Mouse (Mus musculus): Measurements from ENCODE around the gene Psg16.

The Psg16 gene

DNA sequence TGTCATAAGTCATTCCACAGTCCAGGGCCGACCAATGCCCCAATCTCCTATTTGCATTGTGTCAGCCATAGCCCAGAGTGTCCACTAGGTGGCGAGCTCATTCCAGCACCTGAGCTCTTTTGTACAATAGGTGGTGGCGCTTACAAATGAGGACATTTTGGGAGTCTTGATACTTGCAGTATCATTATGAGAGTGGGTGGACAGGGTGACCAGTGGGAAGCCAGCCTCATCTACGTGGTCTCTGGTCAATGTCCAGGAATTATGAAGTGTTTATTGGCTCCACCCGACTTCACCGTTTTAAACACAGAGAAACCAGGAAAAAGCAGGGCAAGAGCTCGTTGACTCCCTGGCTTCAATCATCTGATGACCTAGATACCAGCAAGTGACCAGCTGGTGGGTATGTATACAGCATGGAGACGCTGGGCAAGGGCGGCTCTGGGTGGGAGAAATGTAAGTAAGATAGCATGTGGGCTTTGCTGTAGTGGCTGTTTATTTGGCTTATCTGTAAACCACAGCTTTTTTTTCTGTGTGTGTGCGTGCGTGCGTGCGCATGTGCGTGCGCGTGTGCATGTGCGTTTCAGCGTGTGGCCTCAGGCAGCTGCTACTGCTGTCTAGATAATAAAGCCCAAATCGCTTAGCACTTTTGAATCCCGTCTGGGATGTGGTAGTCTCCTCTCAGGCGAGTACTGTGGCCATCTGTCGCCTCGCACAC, at the start of gene Psg16:
Psg16 (plus strand) TSS at position 137 of the 712 bp plus-strand sequence.
- peak; percentile 65 to 69 for DNase-seq

DNA sequence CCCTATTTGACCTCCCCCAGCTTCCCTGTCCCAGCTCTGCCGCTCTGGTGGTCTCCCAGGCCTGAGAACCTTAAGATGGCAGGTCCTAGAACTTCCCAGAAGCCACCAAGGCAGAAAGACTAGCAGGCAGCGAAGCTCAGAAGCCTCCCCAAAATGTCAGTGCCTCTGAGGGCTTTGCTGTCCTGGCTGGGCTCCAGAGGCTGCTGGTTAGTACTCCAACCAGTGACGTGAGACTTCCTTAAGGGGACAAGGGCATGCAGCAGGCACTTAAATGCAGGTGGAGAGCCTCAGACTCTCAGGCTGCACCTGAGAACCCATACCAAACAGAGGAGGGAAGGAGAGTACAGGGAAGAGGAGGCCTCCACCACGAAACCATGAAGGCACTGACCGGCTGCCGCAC, 49.7 kb upstream of the Psg16 start:
- DNase-seq = peak; percentile 71 to 78

DNA sequence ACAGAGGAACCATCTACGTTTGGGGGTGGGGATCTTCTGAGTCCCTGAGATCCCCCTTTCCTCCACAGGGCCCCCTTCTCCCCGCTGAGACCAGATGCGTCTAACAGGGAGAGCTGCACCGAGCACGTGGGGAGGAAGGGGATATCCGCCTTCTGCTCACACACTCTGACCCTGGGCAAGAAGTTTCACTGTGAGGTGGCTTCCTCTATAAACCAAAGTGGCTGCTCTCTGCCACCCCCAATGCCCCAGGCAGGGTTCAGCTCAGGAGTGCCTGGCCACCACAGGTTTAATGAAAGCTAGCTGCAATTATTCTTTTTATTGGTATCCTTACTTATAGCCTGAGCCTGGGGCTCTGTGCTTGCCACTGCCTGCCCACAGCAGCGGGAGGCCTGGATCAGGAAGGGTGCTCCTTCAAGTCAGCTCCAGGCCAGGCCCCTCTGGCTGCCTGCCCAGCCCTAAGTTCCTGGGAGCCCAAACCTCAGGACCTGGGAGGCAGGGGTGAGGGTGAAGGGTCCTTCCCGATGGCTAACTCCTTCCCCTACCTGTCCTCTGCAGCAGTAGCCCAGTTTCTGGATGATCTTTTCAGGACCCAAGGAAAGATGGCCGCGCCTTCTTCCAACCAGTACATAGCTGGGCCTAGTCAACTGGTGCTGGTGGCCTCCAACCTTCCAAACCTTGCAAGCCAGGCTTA, 48.9 kb upstream of the Psg16 start:
- peak; percentile 71 to 90 for DNase-seq

DNA sequence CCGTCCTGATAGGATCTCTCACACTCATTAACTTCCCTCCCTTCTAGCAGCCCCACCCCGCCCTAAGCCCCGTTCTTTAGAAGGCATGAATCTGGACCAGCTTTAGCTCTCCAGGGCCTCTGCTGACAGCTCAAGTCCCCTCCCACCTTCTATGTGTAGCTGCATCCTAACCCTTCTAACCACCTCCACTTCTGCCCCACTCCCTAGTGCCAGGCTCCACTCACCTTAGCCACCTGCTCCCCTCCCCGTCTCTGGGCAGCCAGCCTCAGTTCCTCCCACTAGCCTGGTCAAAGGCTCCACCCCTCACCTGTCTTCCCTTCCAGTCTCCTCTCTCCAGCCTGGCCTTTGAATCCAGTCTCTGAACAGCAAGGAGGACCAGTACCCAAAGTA, 48.3 kb upstream of the Psg16 start:
- peak; percentile 49 to 78 for DNase-seq

DNA sequence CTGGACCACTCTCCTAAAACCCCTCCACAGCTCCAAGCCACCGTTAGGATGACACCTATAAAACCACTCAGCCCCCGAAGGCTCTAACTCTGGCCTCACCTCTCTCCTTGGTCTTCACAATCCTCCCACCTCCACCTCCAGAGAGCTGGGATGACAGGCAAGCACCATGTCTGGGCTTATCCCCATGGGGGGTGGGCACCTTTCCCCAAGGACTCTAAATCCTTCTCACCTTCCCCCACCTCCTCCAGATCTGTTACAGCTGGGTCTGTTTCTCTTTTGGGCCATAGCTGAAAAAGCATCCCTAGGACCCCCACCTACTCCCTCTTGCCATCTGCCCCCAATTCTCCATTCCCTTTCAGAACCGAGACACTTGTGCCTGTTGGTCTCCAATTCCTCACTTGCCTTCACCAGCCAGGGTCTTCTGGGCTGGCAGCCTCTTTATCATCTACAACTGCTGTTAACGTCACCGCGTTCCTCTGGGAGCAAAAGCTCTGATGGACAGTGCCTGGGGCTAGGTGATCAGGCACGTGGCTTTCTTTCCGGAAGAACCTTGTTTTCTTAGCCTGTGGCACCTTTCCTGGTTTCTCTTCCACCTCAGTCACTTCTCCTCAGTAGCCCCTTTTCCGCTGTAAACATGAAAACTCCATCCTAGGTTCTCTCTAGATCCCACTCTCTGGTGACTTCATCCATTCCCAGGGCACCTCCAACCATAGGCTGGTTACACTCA, 47.8 kb upstream of the Psg16 start:
- DNase-seq = no peak

DNA sequence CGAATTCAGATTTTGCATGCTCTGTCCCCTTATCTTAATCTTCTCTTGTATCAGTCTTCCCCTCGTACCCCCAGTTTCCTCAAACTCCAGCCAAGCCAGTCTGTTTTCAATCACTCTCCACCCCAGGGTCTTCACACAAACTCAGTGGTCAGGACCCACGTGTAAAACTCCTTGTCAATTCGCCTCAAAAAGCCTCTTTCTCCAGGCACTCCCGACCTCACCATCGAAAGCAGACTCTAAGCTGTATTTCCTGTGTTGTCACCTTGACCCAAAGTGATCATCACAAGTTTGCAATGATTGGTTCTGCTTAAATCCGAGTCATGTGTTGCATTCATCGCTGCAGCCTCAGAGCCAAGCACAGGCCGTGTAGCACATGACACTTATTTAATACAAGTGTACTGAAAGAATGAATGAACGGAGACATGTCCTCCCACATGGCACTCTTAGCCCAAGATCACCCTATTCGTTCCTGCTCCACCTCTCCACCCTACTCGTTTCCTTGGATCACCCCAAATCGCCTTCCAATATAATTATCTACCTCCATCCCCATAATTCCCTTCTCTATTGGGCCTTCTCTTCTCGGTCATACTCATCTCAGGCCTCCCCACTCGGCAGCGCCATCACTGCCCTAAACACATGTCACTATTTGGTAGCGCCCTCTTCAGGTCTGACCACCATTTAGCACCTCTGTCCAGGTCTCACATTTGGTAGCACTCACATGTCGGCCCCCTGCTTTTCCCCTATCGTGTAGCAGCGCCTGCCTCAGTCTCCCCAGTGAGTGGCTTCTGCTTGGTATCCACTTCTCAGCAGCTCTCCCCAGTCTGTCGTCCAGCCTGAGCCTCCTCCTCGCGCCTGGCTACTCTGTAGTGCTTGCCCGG, 46.9 kb upstream of the Psg16 start:
- DNase-seq = peak; percentile 66 to 82

DNA sequence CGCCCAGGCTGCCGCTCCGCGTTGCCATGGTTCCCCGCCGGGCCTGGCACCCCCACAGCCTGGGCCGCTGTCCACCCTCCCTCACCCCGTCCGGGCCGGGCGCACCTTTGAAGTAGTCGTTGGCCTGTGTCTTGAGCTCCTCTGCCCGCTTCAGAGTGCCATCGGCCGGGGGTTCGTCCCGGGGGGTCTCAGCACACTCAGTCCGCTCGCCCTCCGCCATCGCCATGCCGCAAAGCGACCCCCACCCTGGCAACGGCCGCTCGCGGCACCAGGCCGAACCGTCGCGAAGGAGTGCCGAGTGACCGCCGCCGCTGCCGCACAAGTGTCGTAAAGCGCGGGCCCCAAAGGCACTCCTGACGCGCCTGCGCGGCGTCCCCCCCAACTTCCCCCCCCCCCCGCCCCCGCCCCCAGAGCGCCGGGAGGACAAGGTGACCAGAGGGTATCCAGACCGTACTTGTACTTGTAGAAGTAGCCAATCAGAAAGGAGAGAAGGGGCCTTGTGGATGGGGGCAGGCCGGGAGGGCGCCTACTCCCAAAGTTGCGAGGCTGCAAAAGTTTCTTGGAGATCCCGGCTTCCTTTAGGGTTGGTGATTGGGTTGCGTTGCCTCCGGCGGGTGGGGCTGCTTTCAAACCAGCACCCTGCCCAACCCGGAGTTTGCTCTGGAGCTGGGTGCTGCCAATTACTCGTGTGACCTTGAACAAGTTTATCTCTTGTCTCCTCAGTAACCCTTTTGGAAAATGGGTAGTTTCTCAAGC, 46.1 kb upstream of the Psg16 start, which contains the start of gene Ppp5c:
Ppp5c (minus strand) TSS at position 337 of the 756 bp plus-strand sequence.
- peak; percentile 90 to 97 for DNase-seq

DNA sequence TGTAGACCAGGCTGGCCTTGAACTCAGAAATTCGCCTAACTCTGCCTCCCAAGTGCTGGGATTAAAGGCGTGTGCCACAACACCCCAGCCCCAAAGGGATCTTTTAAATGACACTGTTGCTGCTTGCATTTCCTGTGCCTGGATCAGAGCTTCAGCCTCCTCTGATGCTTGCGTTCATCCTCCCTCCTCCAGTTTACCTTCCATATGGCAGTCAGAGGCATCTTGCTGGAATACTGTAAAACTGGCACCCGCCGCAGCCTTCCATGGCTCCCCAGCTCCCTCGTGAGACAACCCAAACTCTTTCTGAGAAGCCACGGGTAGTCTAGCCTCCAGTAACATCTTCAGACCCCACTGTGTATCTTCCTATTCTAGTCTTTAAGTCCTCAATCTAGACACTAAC, 44.9 kb upstream of the Psg16 start:
- no peak for DNase-seq

DNA sequence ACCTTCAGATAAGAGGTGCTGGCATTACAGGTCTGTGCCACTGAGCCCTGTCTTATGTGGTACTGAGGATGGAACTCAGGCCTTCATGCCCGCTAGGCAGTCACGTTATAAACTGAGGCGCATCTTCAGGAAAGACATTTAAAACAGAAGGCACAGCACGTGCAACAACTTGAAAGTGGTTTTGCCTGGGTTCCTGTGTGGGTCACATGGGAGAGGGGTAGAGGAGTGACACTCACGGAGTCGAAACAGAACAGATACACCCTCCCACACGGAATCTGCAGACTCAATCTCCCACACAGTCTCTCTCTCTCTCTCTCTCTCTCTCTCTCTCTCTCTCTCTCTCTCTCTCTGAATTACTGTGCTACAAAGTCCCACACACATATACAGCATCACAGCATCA, 43.6 kb upstream of the Psg16 start:
- DNase-seq = no peak

DNA sequence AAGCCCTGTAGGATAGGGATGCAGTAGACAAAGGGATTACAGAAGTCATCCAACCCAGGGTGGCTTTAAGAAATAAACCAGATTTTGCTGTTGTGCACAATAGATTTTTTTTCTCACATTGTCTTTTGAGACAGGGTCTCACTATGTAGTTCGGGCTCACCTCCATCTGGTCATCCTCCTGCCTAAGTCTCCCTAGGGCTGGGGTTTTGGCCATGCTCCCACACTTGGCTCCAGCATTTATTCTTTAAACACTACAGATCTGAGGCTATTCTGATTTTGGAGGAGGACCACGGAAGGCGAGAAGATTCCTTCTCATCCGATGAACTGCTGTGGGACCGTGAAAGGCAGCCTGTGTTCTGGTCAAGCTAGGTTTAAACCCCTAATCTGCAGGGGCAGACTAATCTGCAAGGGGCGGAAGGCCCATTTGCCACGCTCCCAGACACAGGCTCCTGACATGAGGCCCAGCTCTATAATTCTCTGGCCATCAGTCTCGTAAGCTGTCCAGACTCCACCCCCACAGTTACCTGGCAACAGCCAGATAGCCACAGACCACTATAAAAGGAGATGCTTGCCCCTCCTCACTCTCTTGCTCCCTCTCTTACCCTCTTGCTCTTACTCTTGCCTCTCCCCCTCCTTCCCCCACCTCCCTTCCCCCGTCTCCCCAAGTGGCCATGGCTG, 35.7 kb upstream of the Psg16 start:
- DNase-seq = no peak

DNA sequence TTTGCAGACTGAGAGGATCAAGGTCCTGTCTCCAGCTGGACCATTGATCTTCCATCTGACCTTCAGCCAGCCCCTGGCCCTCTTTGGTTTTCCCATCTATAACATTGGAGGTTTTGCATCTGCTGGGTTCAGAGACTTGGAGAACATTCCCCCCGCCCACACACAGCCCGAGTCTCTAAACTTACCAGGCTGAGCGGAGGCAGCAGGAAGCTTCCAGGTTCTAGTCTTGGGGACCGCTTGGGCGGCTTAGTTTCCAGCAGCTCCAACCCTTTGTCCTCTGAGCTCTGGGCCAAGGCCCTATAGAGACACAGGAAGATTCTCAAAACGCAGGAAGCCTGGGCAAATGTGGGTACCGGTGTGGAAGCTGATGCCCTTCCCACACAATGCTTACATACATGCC, 34.5 kb upstream of the Psg16 start:
- DNase-seq = no peak

DNA sequence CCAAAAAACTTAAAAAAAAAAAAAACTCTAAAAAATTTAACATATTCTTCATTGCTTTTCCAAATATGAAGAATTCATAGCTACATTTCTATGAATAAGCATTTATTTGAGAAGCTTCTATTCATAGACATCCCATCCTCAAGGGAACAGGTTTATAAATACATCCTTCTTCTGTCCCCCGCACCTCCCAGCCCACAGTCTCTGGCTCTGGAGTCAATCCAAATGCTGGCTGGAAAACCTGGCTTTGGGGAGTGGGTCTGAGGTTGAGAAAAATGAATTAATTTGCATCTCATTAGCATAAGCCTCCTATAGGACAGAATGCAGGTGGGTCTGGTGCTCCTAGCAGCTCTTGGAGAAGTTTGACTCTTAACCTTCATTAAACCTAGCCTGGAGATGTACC, 28.1 kb upstream of the Psg16 start:
- no peak for DNase-seq

DNA sequence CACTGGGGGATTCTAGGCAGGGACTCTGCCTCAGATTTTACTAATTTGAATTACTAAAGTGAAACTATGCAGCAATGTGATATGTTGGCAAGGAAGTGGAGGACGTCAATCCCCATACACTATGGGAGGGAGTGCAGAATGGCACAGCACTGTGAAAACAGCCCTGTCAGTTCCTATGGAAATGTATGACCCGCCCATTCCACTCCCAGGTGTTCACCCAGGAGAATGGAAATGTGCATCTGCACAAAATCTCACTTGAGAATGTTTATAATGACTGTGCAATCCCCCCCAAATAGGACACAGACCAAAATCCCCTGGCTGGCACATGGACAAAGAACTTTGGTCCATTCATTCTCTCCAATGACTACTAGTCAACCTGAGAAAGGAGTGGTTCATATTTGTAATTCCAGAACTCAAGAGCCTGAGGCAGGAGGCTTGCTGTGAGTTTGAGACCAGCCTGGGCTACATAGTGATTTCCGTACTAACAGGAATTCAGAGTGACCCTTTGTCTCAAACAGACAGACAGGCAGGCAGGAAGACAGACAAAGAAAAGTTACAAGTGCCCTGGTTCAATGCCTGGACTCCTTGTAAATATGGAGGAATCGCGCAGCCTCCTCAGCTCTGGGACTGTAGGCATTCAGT, 26.7 kb upstream of the Psg16 start:
- no peak for DNase-seq

DNA sequence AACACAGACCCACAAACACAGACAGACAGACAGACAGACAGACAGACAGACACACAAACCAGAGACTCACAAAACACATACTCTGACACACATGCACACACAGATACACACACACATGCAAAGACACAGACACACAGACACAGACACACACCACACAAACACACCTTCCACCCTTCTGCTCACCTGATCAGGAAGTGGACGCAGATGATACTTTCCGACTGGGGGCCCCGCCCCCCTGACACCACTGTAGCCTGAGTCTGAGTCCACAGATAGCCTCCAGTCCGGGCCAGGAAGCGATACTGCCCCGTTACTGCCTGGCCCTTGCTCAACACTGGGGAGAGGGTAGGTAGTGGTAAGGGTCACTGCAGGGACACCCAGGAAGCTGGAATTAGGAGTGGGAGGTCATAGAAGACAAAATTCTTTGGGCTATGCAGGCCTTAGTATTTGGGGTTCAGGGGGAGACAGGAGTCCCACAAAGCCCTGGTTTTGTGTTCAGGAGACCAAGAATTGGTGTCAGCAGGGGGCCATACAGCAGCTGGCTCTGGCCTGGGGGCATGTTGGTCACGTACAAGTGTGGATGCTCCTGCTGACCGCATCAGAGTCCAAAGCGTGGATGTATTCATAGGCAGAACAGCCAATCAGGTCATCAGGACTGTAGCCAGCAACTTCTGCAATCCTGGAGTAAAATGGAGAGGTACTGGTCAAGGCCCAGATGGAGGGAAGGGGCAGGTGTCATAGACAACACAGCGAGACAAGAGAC, 25.2 kb upstream of the Psg16 start:
- DNase-seq = no peak

DNA sequence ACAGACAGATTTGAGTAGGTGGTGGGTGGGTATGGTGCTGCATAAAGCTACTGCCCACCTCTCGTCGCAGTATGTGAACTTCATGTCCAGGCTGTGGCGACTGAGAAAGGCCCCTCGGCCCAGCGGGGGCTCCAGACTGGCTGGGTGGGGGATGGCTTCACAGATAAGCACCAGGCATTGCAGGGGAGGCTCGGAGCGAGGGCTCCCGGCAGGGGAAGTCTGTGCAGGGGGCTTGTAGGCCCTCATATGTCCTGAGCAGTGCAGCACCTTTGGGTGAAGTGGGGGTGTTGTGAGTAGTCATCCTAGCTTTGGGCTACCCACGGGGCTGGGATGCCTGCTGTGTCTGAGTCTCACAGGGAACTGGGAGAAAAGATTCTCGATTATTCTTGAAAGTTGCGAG, 23.3 kb upstream of the Psg16 start:
- no peak for DNase-seq

DNA sequence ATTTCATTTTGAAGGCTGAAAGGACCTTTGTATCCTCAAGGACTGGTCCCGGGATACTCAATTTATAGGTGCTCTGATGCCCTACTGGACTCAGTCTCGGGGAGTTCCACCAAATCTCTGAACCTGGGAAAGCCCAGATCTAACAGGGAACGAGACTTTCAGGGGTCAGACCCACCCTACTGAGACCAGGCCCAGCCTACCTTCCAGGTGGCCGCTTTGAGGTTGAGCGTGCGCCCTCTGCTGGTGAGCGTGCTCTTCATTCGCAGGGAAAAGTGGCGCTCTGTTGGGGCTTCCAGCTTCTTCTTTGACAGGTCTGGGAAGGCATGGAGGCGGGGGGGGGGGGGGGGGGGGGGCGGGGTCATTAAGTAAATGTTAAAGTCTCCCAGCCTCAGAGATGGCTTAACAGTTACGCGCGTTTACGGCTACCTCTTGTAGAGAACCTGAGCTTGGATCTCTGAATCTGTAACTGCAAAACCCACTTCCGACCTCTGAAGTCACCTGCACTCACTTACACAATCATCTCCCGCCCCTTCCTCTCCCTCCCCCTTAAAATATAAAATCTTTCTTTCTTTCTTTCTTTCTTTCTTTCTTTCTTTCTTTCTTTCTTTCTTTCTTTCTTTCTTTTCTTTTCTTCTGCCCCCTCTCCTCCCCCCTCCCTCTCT, 22.8 kb upstream of the Psg16 start:
- peak; percentile 82 to 86 for DNase-seq

DNA sequence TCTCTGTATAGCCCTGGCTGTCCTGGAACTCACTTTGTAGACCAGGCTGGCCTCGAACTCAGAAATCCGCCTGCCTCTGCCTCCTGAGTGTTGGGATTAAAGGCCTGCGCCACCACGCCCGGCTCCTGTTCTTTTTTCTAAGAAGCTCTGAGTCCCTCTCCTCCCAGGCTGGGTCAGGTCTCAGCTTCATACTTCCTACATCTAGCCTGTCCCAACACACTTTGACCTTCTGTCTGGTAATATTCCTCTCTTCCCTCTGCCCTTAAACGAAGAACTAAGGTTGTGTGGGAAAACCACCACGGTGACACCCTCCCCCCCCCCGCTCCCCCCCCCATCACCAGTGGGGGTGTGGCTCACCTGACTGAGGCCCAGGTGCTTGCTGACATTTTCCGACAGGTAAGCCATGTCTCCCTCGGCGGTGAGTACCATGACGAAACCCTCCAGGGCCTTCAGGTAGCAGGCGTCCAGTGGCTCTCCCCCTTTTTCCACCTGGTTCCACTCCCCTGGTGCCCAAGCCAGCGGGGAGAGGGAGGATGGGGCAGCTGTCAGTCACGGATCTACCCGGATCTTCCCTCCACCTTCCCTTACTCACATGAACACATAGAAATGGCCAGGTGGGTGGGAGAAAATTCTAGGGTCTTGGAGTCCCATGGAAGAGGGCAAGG, 19.4 kb upstream of the Psg16 start:
- DNase-seq = no peak

DNA sequence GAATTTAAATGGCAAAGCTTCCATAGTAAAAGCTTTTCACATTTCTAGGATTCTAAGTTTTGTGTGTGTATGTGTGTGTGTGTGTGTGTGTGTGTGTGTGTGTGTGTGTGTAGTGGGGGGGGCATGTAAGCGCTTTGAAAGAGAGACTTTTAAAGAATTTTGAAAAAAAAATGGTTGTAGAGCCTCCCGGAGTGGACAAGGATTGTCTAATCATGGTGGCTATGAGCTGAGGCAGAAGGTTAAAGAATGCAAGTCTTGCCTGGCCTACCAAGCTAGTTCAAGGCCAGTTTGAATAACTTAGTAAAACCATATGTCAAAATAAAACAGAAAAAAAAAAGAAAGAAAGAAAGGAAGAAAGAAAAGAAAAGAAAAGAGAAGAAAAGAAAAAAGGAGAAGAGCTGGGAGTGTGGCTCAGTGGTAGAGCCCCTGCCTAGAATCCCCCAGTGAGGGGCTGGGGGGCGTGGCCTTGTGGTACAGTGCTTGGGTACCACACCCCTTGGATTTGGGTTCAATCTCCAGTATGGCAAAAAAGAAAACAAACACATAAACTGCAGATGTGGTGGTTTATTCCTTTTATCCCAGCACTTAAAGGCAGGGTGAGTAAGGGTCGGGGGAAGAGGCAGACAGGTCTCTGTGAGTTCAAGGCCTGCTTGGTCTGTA, 18.4 kb upstream of the Psg16 start:
- no peak for DNase-seq
